Mouse (Mus musculus) cerebellum, adult 18-20 months (tissue): ENCODE data around the gene Esam.

Source experiments
- DNase-seq, 2 experiments: peaks; one replicate each; pipeline ENCODE4 v3.0.0; 2021

The Esam gene

DNA sequence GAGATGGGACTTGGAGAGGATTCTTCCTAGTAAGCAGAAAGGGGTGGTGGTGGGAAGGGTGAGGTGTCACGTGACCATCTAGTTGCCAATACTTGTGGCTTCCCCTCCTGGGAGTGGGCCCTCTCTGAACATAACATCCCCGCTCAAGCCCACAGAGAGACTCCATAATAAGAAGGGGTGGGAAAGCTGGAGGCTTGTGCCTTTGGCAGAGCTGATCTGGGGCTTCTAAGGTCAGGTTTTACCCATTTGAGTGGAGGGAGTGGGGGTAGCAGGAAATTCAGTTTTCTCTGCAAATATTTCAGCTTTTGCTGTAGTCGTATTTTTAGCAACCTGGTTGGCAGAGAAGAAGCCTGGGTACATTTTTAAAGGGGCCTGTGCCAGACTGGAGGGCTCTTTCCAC, 28.5 kb downstream of the Esam start:
- no peak for DNase-seq

DNA sequence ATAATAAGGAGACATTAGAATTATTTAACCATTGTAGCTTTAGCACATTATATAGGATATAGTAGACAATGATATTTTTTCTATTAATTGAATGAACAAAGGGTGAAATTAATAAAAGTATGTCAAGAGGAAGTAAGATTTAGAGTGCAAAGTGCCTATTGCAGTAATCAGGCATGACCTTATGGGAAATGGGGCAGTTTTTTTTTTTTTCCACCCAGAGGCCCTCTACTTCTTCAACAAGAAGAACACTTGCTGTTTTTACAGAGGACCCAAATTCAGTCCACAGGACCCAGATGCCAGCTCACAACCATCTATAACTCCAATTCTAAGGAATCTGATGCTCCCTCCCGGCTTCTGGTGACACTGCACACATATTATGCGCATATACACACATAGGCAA, 32.7 kb downstream of the Esam start:
- DNase-seq: no peak

DNA sequence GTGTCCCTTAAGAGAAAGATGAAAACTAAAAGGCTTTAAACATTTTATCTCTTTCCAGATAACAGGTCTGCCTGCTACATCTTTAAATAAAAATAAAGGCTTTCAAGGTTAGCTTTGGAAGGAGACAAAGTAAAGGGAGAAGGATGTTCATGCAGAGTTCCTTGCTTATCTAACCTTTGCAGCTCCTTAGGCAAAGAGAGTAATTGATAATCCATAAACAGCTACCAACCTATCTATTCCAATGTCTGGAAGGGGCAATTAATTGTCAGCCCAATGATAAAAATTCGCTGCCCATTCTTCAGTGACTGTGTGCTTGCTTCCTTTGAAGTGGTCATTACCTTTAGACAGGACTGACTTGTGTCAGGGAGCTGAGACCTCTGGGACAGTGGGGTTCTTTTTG, 35.9 kb downstream of the Esam start:
- DNase-seq: no peak

DNA sequence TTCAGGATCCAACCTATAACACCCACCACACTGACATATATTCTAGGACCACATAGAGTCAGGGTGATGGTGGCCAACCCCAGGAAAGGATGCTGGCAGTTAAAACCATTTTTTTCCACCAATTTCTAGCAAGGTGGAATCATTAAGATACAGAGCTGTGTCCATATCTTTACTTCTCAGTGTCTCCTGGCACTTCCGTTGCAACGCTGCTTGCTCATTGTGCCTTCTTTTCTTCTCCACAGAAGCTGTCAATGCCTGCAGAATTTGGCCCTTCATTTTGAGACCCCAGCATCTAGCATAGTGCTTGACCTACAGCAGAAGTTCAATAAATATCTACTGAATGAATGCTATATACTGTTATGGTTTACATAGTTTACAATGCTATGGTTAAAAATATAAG, 39.1 kb downstream of the Esam start:
- no peak for DNase-seq

DNA sequence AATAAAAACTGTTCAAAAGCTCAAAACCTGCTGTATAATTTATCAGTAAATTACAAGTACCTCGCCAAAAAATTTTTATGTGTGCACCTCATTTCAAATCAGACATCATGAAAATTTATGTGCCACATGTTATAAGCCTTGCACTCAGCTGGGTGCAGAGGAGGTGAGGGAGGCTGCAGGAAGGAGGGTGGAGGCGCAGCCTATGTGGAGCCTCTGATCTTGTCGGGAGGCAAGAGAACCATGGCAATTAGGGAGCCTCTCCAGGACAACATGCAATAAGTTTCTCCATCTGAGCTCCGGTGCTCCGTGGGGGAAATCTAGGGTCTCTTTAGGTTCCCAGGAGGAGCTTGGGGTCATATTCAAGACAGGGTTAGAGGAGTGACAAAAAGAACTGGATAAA, 39.6 kb downstream of the Esam start:
- DNase-seq: no peak

DNA sequence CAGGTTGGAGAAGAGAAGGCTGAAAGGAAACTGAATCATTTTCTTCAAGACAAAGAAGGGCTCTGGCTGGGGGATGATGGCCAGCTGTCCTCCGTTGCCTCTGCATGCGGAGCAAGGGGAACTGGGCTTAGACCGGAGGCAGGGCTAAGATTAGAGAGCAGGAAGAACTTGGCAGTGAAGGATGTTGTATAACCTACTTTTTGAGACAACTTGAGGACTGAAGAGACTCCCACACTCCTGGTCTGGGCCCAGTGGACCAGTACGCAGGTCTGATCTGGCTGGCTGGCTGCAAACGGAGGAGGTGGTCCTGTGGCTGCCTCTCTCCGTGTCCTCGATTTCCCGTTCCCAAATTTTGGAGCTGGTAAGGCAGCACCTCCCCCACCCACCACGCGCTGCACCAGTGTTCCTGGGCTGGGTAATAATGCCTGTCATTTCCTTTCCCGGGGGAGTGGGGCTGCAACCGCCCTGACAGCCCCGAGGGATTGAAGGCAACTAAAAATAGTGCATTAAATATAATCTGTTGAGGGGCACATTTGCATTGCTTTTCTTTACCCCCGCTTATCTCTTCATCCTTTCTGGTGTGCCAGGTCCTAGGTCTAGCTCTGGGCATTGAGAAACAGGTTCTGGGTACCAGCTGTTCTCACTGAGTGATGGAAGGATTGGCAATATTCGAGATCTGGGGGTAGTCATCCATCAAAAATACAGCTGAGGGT, 40.2 kb downstream of the Esam start:
- DNase-seq: no peak

DNA sequence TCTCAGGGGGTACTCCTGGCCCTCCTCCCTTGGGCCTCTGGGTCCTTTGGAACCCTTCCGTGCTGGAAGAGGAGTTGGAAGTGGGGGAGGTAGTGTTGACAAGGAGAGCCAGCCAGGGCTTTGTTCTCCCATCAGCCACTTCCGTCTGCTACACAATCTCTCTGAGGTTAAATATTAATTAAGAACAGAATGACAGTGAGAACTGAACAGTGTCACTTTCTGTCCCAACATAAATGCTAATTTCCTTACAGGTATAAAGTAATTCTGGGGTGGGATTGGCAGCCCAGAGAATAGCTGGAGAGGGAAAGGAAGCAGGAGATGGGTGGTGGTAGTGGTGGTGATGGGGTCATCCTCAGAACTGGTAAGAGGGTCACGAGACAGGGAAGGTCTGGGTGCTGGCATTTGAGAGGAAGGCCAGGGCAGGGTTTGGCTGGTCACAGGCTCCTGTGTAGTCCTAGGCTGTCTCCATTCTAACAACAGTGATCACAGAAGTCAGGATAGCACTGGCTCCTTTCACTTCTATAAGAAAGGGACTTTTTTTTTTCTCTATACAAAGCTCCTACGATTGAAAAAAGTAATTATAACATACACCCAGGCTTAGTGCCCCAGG, 40.8 kb downstream of the Esam start:
- no peak for DNase-seq

DNA sequence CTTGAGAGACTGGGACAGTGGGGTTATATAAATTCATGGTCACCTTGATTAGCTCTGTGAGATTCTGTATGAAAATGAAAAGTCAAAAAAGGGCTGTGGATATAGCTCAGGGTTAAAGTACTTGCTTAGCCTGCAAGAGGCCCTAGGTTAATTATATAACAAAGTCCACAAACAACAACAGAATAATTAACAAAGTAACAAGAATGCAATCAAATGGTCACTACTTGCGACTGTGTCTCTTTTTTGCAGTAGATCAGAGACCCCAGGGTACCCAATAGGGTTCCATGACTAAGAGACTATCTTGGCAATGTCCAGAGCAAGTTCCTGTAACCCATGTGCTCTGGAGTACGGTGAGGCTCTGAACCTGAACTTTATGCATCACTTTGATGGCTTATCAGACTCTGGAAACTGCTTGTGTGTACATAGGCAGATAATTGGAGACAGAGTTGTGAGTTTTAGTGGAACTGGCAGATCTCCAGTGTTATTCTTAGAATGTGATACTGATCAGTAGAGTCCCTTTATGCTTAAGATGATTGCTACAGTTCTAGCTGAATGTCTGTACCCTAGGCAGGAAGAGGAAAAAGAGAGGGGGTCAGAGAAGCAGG, 41.5 kb downstream of the Esam start:
- DNase-seq: no peak

DNA sequence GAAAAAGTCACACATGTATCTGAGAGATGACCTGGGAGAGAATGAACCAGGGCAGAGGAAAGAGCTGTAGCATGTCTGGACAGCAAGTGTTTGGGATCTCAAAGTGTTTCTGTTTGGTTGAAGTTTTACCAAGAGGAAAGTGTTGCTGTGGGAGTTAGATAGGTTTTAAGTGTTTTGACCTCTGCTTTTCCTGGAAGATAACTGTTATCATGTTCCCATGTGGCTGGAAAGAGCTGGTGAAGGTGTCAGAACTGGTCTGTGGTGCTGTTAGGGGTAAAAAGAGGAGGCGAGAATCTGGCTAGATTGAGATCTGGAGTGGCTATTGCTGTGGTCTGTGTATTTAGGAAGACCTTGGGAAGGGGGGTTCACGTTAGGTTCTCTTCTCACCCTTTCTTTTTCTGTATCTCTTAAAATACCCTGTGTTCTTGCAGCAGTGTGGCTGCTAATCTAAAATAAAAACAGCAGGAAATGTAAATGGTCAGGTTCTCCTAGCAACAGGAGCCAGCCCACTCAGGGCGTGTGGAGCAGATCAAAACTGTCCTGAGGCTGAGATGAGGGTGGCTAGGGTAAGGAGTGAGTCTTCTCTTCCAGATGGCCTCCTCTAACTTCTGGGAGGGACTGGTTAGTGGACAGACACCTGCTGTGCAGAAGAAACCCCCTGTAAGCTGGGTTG, 44.5 kb downstream of the Esam start:
- no peak for DNase-seq

DNA sequence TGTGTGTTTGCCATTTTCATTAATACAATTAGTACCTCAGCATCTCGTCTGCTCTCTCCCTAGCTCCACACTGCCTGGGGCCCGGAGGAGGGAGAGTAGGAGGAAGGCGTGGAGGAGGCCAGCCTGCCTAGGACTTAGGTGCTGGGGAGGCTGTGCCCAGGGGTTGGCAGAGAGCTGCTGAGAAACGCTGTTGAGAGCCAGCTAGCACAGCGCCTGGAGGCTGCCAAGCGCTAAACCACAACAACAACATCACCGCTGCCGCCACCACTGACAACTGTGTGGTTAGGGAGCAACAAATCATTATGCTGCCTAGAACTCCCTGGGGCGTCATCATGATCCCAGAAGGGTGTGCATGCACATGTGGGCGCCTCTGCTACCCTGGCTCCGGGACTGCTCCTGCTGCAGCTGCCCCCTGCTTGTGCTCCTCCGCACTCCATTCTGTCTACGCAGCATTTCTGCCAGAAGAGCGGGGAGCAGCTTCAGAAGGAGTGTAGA, 48.6 kb downstream of the Esam start:
- DNase-seq: no peak

DNA sequence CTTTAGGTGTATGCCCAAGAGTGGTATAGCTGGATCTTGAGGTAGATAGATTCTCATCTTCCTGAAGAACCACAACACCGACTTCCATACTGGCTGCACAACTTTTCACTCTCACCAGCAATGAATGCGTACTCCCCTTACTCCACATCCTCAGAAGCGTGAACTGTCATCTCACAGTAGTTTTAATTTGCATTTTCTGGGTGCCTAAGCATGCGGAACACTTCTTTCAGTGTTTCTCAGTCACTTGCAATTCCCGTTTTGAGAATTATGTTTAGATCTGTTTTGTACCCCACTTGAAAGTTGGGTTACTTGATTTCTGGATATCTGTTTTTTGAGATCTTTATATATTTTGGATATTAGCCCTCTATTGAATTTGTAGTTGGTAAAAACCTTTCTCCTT, 55.7 kb downstream of the Esam start:
- no peak for DNase-seq

DNA sequence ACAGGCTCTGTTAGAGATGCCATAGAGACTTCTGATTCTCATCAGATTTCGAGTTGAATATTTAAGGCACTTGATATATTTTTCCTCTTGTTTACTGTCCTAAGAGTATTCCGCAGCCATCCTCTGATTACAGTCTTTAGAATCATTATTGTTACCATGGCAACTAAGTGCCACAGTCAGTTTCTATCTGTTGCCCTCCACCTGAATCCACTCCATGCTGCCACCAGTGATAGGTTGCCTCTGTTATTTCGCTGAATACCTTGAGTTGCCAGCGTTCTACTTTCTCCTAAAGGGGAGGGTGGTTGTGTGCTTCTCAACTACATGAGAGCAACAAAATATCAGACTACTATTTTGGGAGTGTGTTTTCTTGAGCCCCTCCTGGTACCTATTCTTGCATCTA, 58.8 kb downstream of the Esam start:
- no peak for DNase-seq
